Mouse (Mus musculus) liver, postnatal 0 days (tissue): ENCODE measurements at regions not wholly inside any gene's neighbourhood (a gene's known extent, or its start where the extent isn't known, plus 50 kb on each side); places are given as distances from the start of the nearest gene placed in this dataset.

Experiments
- ATAC-seq: fragments of 200-750 bp; cut with Nextera tagmentation; 2 replicates; pipeline ENCODE4 v1.8.0; 2017; ENCODE audit warnings: mild to moderate bottlenecking, moderate library complexity
- DNase-seq: peaks from one replicate; pipeline ENCODE4 v3.0.0-alpha.2; 2016
- H3K27ac ChIP-seq: fragments of 300-500 bp; sonication (generic); 2 replicates; pipeline ENCODE4 v1.5.1; 2014; ENCODE audit warnings: antibody characterized with exemption, moderate library complexity, mild to moderate bottlenecking, low read depth
- H3K27me3 ChIP-seq: fragments of 300-500 bp; sonication (generic); 2 replicates; pipeline ENCODE4 v1.6.1; 2014; ENCODE audit warnings: low read length, control low read depth, mixed read lengths; ENCODE audit not compliant: insufficient read depth
- H3K36me3 ChIP-seq: fragments of 300-500 bp; sonication (generic); replicated peaks from 2 replicates; pipeline ENCODE4 v1.6.1; 2014; ENCODE audit warnings: mild to moderate bottlenecking, control low read depth, low read length, moderate library complexity, mixed read lengths; ENCODE audit not compliant: insufficient read depth
- H3K4me1 ChIP-seq: fragments of 300-500 bp; sonication (generic); 2 replicates; pipeline ENCODE4 v1.6.1; 2014; ENCODE audit warnings: antibody characterized with exemption, mild to moderate bottlenecking, control low read depth; ENCODE audit not compliant: insufficient read depth
- H3K4me2 ChIP-seq: fragments of 300-500 bp; sonication (generic); 2 replicates; pipeline ENCODE4 v1.6.1; 2014; ENCODE audit warnings: low read depth, mild to moderate bottlenecking, low read length, moderate library complexity, mixed read lengths
- H3K4me3 ChIP-seq: fragments of 300-500 bp; sonication (generic); 2 replicates; pipeline ENCODE4 v1.5.1; 2014; ENCODE audit warnings: low read depth, low read length
- H3K9ac ChIP-seq: fragments of 300-500 bp; sonication (generic); replicated peaks from 2 replicates; pipeline ENCODE4 v1.6.1; 2014; ENCODE audit warnings: mild to moderate bottlenecking, moderate library complexity
- H3K9me3 ChIP-seq: fragments of 300-500 bp; sonication (generic); 2 replicates; pipeline ENCODE4 v1.6.1; 2016; ENCODE audit warnings: mild to moderate bottlenecking, control low read depth, low read length, mixed read lengths
- CTCF ChIP-seq: sonication (generic); IDR thresholded peaks from 2 replicates; pipeline ENCODE4 v1.5.1; 2016; ENCODE audit warnings: antibody characterized with exemption, low read depth
- EP300 ChIP-seq: IDR thresholded peaks from 2 replicates; pipeline ENCODE4 v1.6.1; 2016; ENCODE audit warnings: antibody characterized with exemption, low read depth, mild to moderate bottlenecking
- WGBS: fragments of 180-500 bp; shearing (Covaris S2); extraction: QIAGEN DNeasy Blood & Tissue Kit; methylation state at CpG from one replicate; pipeline ENCODE4 v1.1.7; 2014; ENCODE audit not compliant: insufficient replicate concordance; 5-methylcytosine and 5-hydroxymethylcytosine counted together

- H3K9ac ChIP-seq: no peak overlapping the region
Observed at GRCm38 (mm10) chr2:168837951-168838570, 70.3 kb upstream of the Sall4 start.

DNA sequence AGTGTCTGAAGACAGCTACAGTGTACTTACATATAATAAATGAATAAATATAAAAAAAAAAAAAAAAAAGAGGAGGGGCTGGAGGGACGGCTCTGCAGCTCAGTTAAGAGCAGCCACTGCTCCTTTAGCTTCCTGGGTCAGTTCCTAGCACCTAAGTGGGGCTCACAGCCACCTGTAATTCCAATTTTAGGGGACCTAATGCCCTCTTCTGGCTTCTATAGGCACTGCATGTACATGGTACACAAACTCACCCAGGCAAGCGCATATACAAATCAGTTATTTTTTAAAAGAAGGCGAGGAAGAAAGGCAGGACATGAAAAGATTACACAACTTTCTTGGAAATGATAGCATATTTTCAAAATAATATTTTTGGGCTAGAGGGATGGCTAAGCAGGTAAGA lies 67.0 kb upstream of the Sall4 start:
- ATAC-seq (no peak), DNase-seq (no peak)
- no peak overlapping the region for H3K4me3 ChIP-seq
- 81% methylated on average over 3 of the region's 3 CpGs for WGBS
- H3K36me3 ChIP-seq: no peaks in the 10 kb centered on the region
- H3K4me1 ChIP-seq: no peaks in the 10 kb centered on the region
- no peaks in the 10 kb centered on the region for H3K9me3 ChIP-seq
- no peak overlapping the region for H3K4me2 ChIP-seq
- TF ChIP-seq EP300: no peak
- TF ChIP-seq CTCF: no peak; the same call in 1 of the 2 replicates
- H3K27ac ChIP-seq: no peak overlapping the region
- peaks cover 8% of the 10 kb centered on the region; the same call in 1 of the 2 replicates for H3K27me3 ChIP-seq
- H3K9ac ChIP-seq: no peak overlapping the region

More at GRCm38 (mm10) chr2:168837951-168838570, 70.3 kb upstream of the Sall4 start:
- no peak overlapping the region for H3K4me3 ChIP-seq
- TF ChIP-seq EP300 (no peak), CTCF (no peak)
- WGBS: 59% methylated on average over 5 of the region's 5 CpGs
- no peaks in the 10 kb centered on the region for H3K36me3 ChIP-seq
- no peak overlapping the region for H3K4me2 ChIP-seq
- peaks cover 37% of the 10 kb centered on the region for H3K27me3 ChIP-seq
- no peaks in the 10 kb centered on the region for H3K9me3 ChIP-seq
- DNase-seq (no peak), ATAC-seq (no peak)
- H3K4me1 ChIP-seq: no peaks in the 10 kb centered on the region
- H3K27ac ChIP-seq: no peak overlapping the region

GRCm38 (mm10) chr2:168831740-168832139 lies 64.0 kb upstream of the Sall4 start:
- no peak overlapping the region for H3K4me2 ChIP-seq
- H3K27me3 ChIP-seq: no peaks in the 10 kb centered on the region
- no peak overlapping the region for H3K27ac ChIP-seq
- no peak overlapping the region for H3K9ac ChIP-seq
- no peaks in the 10 kb centered on the region for H3K36me3 ChIP-seq
- 50% methylated on average over 14 of the region's 14 CpGs for WGBS
- TF ChIP-seq EP300: no peak
- no peak for TF ChIP-seq CTCF
- no peaks in the 10 kb centered on the region for H3K4me1 ChIP-seq
- H3K4me3 ChIP-seq: no peak overlapping the region
- ATAC-seq (no peak), DNase-seq (no peak)
- H3K9me3 ChIP-seq: no peaks in the 10 kb centered on the region

GRCm38 (mm10) chr2:168820648-168821047 lies 52.9 kb upstream of the Sall4 start:
- WGBS: 59% methylated on average over 10 of the region's 10 CpGs
- no peak overlapping the region for H3K9ac ChIP-seq
- H3K4me3 ChIP-seq: no peak overlapping the region
- H3K36me3 ChIP-seq: no peaks in the 10 kb centered on the region
- DNase-seq (no peak), ATAC-seq (no peak)
- H3K27ac ChIP-seq: no peak overlapping the region
- no peaks in the 10 kb centered on the region for H3K9me3 ChIP-seq
- no peak for TF ChIP-seq CTCF
- TF ChIP-seq EP300: no peak
- H3K27me3 ChIP-seq: 0 out of 2 replicates have a peak, but pooled peaks cover 3% of the 10 kb centered on the region
- H3K4me1 ChIP-seq: no peaks in the 10 kb centered on the region
- no peak overlapping the region for H3K4me2 ChIP-seq
